Mouse (Mus musculus): ENCODE measurements around the gene Arfgap3. TPM values are rescaled to one million over a fixed set of nuclear protein-coding genes. Genes with fewer than 3 reads are reported as not detected.
"Not testable (repeated sequence)": the region's sequence is repeated elsewhere in the genome, so short reads cannot be mapped to it uniquely, and the experiment has no call there.

The Arfgap3 gene
- polyA plus RNA-seq, 1 experiment from 2014 or later: 43.3 TPM

DNA sequence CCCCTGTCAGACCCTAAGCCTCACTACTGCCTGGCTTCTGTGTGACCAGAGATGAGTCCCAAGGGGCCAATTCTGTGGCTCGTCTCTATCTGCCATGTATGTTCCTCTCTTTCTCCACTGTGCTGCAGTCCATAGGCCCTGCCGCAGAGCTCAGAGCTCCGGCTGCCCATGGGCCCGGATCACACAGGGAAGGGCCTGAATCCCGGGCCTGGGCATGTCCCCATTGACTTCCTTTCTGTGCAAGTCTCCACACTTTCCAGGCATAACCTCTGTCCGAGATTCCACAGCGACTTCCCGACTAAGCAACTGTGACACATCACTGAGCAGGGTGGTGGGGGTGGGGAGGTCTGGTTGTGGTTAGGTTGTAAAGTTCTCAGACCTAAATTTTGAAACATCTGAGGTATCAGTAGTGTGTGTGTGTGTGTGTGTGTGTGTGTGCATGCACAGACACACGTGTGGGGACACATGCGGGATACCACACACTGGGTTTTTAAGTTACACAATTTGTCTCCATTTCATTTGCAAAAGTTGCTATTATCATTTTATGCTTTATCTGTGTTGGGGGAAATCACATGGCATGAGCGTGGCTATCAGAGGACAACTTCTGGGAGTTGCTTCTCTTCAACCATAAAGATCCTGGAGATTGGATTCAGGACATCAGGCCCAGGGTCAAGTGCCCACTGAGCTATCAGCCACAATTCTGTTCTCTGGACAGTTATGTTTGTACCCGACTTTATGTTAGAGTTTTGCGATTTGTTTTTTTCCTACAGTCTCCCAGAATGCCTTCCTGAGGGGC lies 57.6 kb downstream of the Arfgap3 start:
- H3K36me3 ChIP-seq: no peaks in the 10 kb centered on the region
- no peak for ATAC-seq (ENCODE audit: insufficient number of reproducible peaks, insufficient read depth, low FRiP score, low TSS enrichment)
- 80% methylated on average over 13 of the region's 13 CpGs for WGBS
- peaks cover 13% of the 10 kb centered on the region for H3K4me1 ChIP-seq
- H3K9me3 ChIP-seq: no peaks in the 10 kb centered on the region
- no peak overlapping the region for H3K4me3 ChIP-seq
- no peak overlapping the region for H3K4me2 ChIP-seq (replicated peaks)
- H3K27ac ChIP-seq: no peak overlapping the region
- H3K9ac ChIP-seq: no peak overlapping the region
- no peaks in the 10 kb centered on the region for H3K27me3 ChIP-seq

DNA sequence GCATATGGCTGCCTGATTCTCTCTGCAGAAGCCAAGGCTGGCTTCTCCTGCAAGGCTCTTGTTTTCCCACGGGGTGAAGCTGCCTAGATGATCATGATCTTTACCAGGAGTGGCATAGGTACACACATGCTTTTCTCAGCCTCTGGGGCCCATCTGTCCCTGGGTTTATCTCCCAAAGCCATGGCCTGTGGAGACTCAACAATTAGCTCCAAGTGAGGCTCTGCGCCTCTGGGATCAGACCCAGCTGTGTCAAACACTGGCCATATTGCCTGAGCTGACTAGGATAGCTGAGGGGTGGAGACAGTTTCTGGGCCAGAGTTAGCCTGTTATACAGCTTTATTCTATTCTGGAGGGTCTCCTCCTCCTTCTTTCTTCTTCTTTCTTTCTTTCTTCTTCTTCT lies 59.1 kb downstream of the Arfgap3 start:
- Histone ChIP-seq H3K4me2 (replicated peaks) (no peak overlapping the region), H3K9ac (no peak overlapping the region), H3K4me3 (no peak overlapping the region), H3K9me3 (no peaks in the 10 kb centered on the region), H3K27me3 (no peaks in the 10 kb centered on the region), H3K36me3 (no peaks in the 10 kb centered on the region), H3K4me1 (peaks cover 2% of the 10 kb centered on the region; the same call in 1 of the 2 replicates), H3K27ac (no peak overlapping the region)
- 66% methylated on average over 2 of the region's 2 CpGs for WGBS
- ATAC-seq (ENCODE audit: insufficient number of reproducible peaks, insufficient read depth, low FRiP score, low TSS enrichment): no peak

GRCm38 (mm10) chr15:83284828-83285227 lies 65.2 kb downstream of the Arfgap3 start:
- H3K4me2 ChIP-seq (replicated peaks): no peak overlapping the region
- H3K9me3 ChIP-seq: no peaks in the 10 kb centered on the region
- no peak overlapping the region for H3K27ac ChIP-seq
- WGBS: 79% methylated on average over 8 of the region's 8 CpGs
- no peak for ATAC-seq (ENCODE audit: insufficient number of reproducible peaks, insufficient read depth, low FRiP score, low TSS enrichment)
- H3K4me3 ChIP-seq: no peak overlapping the region
- H3K4me1 ChIP-seq: no peaks in the 10 kb centered on the region
- no peak overlapping the region for H3K9ac ChIP-seq
- no peaks in the 10 kb centered on the region for H3K27me3 ChIP-seq
- no peaks in the 10 kb centered on the region for H3K36me3 ChIP-seq

DNA sequence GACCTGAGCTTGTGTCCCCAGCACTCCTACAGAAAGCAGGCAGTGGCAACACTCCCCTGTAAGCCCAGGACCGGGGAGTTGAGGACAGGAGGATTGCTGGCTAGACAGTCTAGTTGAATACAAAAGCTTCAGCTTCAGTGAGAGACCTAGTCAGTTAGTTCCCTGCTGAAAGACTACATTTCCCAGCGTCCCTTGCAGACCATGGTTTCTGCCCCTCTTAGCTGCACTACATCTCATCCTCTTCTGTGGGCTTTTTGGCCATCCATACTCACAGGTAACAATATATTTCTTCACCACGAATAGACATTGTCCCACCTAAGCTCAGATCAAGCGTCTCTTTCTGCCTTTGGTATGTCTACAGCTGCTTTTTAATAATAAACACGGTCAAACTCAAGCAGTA lies 67.7 kb downstream of the Arfgap3 start:
- no peaks in the 10 kb centered on the region for H3K9me3 ChIP-seq
- no peak overlapping the region for H3K4me2 ChIP-seq (replicated peaks)
- H3K4me3 ChIP-seq: no peak overlapping the region
- no peaks in the 10 kb centered on the region for H3K36me3 ChIP-seq
- no peaks in the 10 kb centered on the region for H3K4me1 ChIP-seq
- H3K27me3 ChIP-seq: no peaks in the 10 kb centered on the region
- no peak overlapping the region for H3K27ac ChIP-seq
- 69% methylated on average over 5 of the region's 5 CpGs for WGBS
- ATAC-seq (ENCODE audit: insufficient number of reproducible peaks, insufficient read depth, low FRiP score, low TSS enrichment): no peak
- H3K9ac ChIP-seq: no peak overlapping the region

GRCm38 (mm10) chr15:83281303-83281702 lies 68.7 kb downstream of the Arfgap3 start:
- Histone ChIP-seq H3K27ac (no peak overlapping the region), H3K36me3 (no peaks in the 10 kb centered on the region), H3K4me2 (replicated peaks) (no peak overlapping the region), H3K4me1 (no peaks in the 10 kb centered on the region), H3K4me3 (no peak overlapping the region), H3K9ac (no peak overlapping the region), H3K9me3 (no peaks in the 10 kb centered on the region), H3K27me3 (no peaks in the 10 kb centered on the region)
- 69% methylated on average over 11 of the region's 11 CpGs for WGBS
- no peak for ATAC-seq (ENCODE audit: insufficient number of reproducible peaks, insufficient read depth, low FRiP score, low TSS enrichment)

GRCm38 (mm10) chr15:83278579-83278978 lies 71.5 kb downstream of the Arfgap3 start:
- H3K4me1 ChIP-seq: no peaks in the 10 kb centered on the region
- H3K4me2 ChIP-seq (replicated peaks): no peak overlapping the region
- H3K9me3 ChIP-seq: no peaks in the 10 kb centered on the region
- WGBS: 83% methylated on average over 5 of the region's 5 CpGs
- H3K36me3 ChIP-seq: no peaks in the 10 kb centered on the region
- H3K9ac ChIP-seq: no peak overlapping the region
- no peak for ATAC-seq (ENCODE audit: insufficient number of reproducible peaks, insufficient read depth, low FRiP score, low TSS enrichment)
- H3K4me3 ChIP-seq: no peak overlapping the region
- no peaks in the 10 kb centered on the region for H3K27me3 ChIP-seq
- H3K27ac ChIP-seq: no peak overlapping the region

- Histone ChIP-seq H3K4me2 (replicated peaks) (no peak overlapping the region), H3K36me3 (no peaks in the 10 kb centered on the region), H3K9me3 (no peaks in the 10 kb centered on the region), H3K9ac (no peak overlapping the region), H3K27me3 (no peaks in the 10 kb centered on the region), H3K4me1 (no peaks in the 10 kb centered on the region), H3K4me3 (no peak overlapping the region), H3K27ac (no peak overlapping the region)
- WGBS: 66% methylated on average over 4 of the region's 4 CpGs
- ATAC-seq (ENCODE audit: insufficient number of reproducible peaks, insufficient read depth, low FRiP score, low TSS enrichment): no peak
These were observed 72.6 kb downstream of the Arfgap3 start for GRCm38 (mm10) chr15:83277451-83277850.

DNA sequence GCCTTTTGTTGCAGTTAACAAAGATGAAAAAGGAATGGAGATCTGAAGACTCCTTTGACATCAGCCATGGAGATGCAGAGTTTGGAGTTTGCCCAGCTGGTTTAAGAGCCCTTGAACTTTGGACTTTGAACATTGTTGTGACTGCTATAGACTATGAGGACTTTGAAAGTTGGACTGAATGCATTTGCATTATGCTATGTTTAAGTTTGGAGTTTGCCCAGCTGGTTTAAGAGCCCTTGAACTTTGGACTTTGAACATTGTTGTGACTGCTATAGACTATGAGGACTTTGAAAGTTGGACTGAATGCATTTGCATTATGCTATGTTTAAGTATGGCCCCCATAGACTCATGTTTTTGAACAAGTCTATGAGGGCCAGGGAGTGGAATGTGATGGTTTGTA lies 75.8 kb downstream of the Arfgap3 start:
- not testable (repeated sequence) for H3K4me2 ChIP-seq (replicated peaks); H3K4me3 ChIP-seq; H3K9me3 ChIP-seq; H3K4me1 ChIP-seq; H3K36me3 ChIP-seq; H3K9ac ChIP-seq; H3K27me3 ChIP-seq; H3K27ac ChIP-seq; ATAC-seq (ENCODE audit: insufficient number of reproducible peaks, insufficient read depth, low FRiP score, low TSS enrichment)

GRCm38 (mm10) chr15:83273017-83273416 lies 77.0 kb downstream of the Arfgap3 start:
- Histone ChIP-seq H3K9ac (no peak overlapping the region), H3K27me3 (no peaks in the 10 kb centered on the region), H3K4me2 (replicated peaks) (no peak overlapping the region), H3K36me3 (no peaks in the 10 kb centered on the region), H3K4me1 (no peaks in the 10 kb centered on the region), H3K4me3 (no peak overlapping the region), H3K9me3 (no peaks in the 10 kb centered on the region), H3K27ac (no peak overlapping the region)
- WGBS: 86% methylated on average over 2 of the region's 2 CpGs
- no peak for ATAC-seq (ENCODE audit: insufficient number of reproducible peaks, insufficient read depth, low FRiP score, low TSS enrichment)

DNA sequence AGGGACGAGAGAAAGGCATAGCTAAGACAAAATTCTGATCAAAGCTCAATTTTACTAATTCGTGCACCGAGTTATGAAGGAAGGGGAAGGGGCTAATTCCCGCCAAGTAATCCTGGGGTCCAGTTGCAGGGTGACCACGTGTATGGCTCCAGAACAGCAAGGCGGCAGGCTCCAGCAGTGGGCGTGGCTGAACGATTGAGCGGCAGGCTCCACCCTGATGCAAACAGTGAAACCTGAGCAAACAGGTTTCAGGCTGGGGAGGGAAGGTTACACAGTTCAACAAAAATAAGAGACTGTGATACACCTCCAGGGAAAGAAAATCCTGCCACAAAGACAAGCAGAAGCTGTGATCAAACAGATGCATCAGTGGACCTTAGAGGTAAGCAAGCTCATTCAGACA lies 78.8 kb downstream of the Arfgap3 start:
- not testable (repeated sequence) for H3K27ac ChIP-seq; H3K4me2 ChIP-seq (replicated peaks); H3K4me3 ChIP-seq; H3K27me3 ChIP-seq; H3K36me3 ChIP-seq; H3K9me3 ChIP-seq; ATAC-seq (ENCODE audit: insufficient number of reproducible peaks, insufficient read depth, low FRiP score, low TSS enrichment); H3K4me1 ChIP-seq; H3K9ac ChIP-seq
- WGBS: 21% methylated on average over 9 of the region's 9 CpGs

GRCm38 (mm10) chr15:83269985-83270384 lies 80.1 kb downstream of the Arfgap3 start:
- H3K4me2 ChIP-seq (replicated peaks); H3K36me3 ChIP-seq; H3K27me3 ChIP-seq; H3K27ac ChIP-seq; ATAC-seq (ENCODE audit: insufficient number of reproducible peaks, insufficient read depth, low FRiP score, low TSS enrichment); H3K9ac ChIP-seq; H3K4me1 ChIP-seq; H3K4me3 ChIP-seq; H3K9me3 ChIP-seq: not testable (repeated sequence)
- WGBS: 88% methylated on average over 6 of the region's 6 CpGs

DNA sequence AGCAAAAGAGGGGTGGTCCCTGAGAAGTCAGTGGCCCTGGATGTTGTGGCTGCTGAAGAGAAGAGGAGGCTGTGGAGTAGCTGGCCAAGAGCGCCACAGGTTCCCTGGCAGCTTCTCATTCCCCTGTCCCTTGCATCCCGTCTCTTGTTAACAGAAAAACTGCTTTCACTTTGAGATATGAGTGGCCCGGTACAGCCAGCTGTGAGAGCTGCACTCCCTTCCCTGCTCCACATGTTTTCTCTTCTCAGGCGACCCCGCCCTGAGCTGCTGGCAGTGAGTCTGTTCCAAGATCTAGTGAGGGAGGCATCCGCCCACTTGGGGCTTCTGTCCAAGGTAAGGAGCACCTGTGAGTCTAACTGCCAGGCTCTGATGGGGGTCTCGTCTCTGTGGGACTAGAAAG lies 81.6 kb downstream of the Arfgap3 start:
- H3K4me2 ChIP-seq (replicated peaks); H3K36me3 ChIP-seq; H3K9me3 ChIP-seq; H3K4me3 ChIP-seq; H3K9ac ChIP-seq; ATAC-seq (ENCODE audit: insufficient number of reproducible peaks, insufficient read depth, low FRiP score, low TSS enrichment); H3K27me3 ChIP-seq; H3K27ac ChIP-seq; H3K4me1 ChIP-seq: not testable (repeated sequence)
- 56% methylated on average over 7 of the region's 7 CpGs for WGBS
